Mouse (Mus musculus): ENCODE measurements at regions not wholly inside any gene's neighbourhood (a gene's known extent, or its start where the extent isn't known, plus 50 kb on each side); places are given as distances from the start of the nearest gene placed in this dataset.
A peak's percentile ranks its signal among the peaks of the same experiment; 100 is the strongest.

- Histone ChIP-seq H3K27ac (replicated peaks; ENCODE audit: low read depth, low read length) (no peak overlapping the region; the same call in 1 of the 2 replicates), H3K4me2 (replicated peaks; ENCODE audit: low read depth, low read length, severe bottlenecking) (no peak overlapping the region), H3K36me3 (ENCODE audit: control insufficient read depth, insufficient read depth, low read length) (no peaks in the 10 kb centered on the region), H3K4me1 (ENCODE audit: control insufficient read depth, insufficient read depth, low read length) (peaks cover 39% of the 10 kb centered on the region), H3K9me3 (ENCODE audit: control insufficient read depth, low read length) (no peaks in the 10 kb centered on the region), H3K4me3 (replicated peaks; ENCODE audit: low read length) (no peak overlapping the region), H3K9ac (ENCODE audit: low read depth, low read length, severe bottlenecking) (no peak overlapping the region), H3K27me3 (ENCODE audit: control insufficient read depth, insufficient read depth, low read length) (no peaks in the 10 kb centered on the region)
- DNase-seq (ENCODE audit: low spot score) = no peak
- ATAC-seq (ENCODE audit: low FRiP score, low read depth) = no peak
- 71% methylated on average over 7 of the region's 7 CpGs for WGBS
- no peak for TF ChIP-seq POLR2A (IDR thresholded peaks at IDR 0.05; ENCODE audit: borderline replicate concordance, extremely low read depth, insufficient read depth, insufficient read length)
Measured at GRCm38 (mm10) chr1:120758172-120758571, 156.0 kb downstream of the En1 start.

- DNase-seq (ENCODE audit: low spot score) (no peak), ATAC-seq (ENCODE audit: low FRiP score, low read depth) (no peak)
- H3K9ac ChIP-seq (ENCODE audit: low read depth, low read length, severe bottlenecking) = no peak overlapping the region
- H3K27ac ChIP-seq (replicated peaks; ENCODE audit: low read depth, low read length) = no peak overlapping the region
- WGBS = 66% methylated on average over 5 of the region's 5 CpGs
- no peak overlapping the region for H3K4me3 ChIP-seq (replicated peaks; ENCODE audit: low read length)
- no peak for TF ChIP-seq POLR2A (IDR thresholded peaks at IDR 0.05; ENCODE audit: borderline replicate concordance, extremely low read depth, insufficient read depth, insufficient read length)
- H3K36me3 ChIP-seq (ENCODE audit: control insufficient read depth, insufficient read depth, low read length) = no peaks in the 10 kb centered on the region
- H3K4me1 ChIP-seq (ENCODE audit: control insufficient read depth, insufficient read depth, low read length) = peaks cover 37% of the 10 kb centered on the region
- no peak overlapping the region for H3K4me2 ChIP-seq (replicated peaks; ENCODE audit: low read depth, low read length, severe bottlenecking)
- H3K27me3 ChIP-seq (ENCODE audit: control insufficient read depth, insufficient read depth, low read length) = no peaks in the 10 kb centered on the region
- no peaks in the 10 kb centered on the region for H3K9me3 ChIP-seq (ENCODE audit: control insufficient read depth, low read length)
Measured at GRCm38 (mm10) chr1:120758762-120759161, 156.5 kb downstream of the En1 start.

- no peak overlapping the region for H3K4me2 ChIP-seq (replicated peaks; ENCODE audit: low read depth, low read length, severe bottlenecking)
- no peaks in the 10 kb centered on the region for H3K36me3 ChIP-seq (ENCODE audit: control insufficient read depth, insufficient read depth, low read length)
- no peaks in the 10 kb centered on the region for H3K9me3 ChIP-seq (ENCODE audit: control insufficient read depth, low read length)
- no peak overlapping the region for H3K4me3 ChIP-seq (replicated peaks; ENCODE audit: low read length)
- TF ChIP-seq POLR2A (IDR thresholded peaks at IDR 0.05; ENCODE audit: borderline replicate concordance, extremely low read depth, insufficient read depth, insufficient read length) = no peak
- DNase-seq (ENCODE audit: low spot score) (no peak), ATAC-seq (ENCODE audit: low FRiP score, low read depth) (no peak)
- no peaks in the 10 kb centered on the region for H3K27me3 ChIP-seq (ENCODE audit: control insufficient read depth, insufficient read depth, low read length)
- peaks cover 32% of the 10 kb centered on the region for H3K4me1 ChIP-seq (ENCODE audit: control insufficient read depth, insufficient read depth, low read length)
- WGBS = 78% methylated on average over 3 of the region's 3 CpGs
- H3K27ac ChIP-seq (replicated peaks; ENCODE audit: low read depth, low read length) = no peak overlapping the region
- no peak overlapping the region for H3K9ac ChIP-seq (ENCODE audit: low read depth, low read length, severe bottlenecking)
Measured at GRCm38 (mm10) chr1:120759380-120759779, 157.2 kb downstream of the En1 start.

- no peak overlapping the region for H3K4me3 ChIP-seq (replicated peaks; ENCODE audit: low read length)
- no peak for DNase-seq (ENCODE audit: low spot score)
- 27% methylated on average over 9 of the region's 9 CpGs for WGBS
- H3K27me3 ChIP-seq (ENCODE audit: control insufficient read depth, insufficient read depth, low read length) = no peaks in the 10 kb centered on the region
- H3K9ac ChIP-seq (ENCODE audit: low read depth, low read length, severe bottlenecking) = no peak overlapping the region
- TF ChIP-seq POLR2A (IDR thresholded peaks at IDR 0.05; ENCODE audit: borderline replicate concordance, extremely low read depth, insufficient read depth, insufficient read length) = no peak
- H3K9me3 ChIP-seq (ENCODE audit: control insufficient read depth, low read length) = no peaks in the 10 kb centered on the region
- no peak overlapping the region for H3K27ac ChIP-seq (replicated peaks; ENCODE audit: low read depth, low read length)
- 0 out of 2 replicates have a peak, but pooled peaks have one; percentile 28 for ATAC-seq (ENCODE audit: low FRiP score, low read depth)
- no peaks in the 10 kb centered on the region for H3K36me3 ChIP-seq (ENCODE audit: control insufficient read depth, insufficient read depth, low read length)
- no peak overlapping the region for H3K4me2 ChIP-seq (replicated peaks; ENCODE audit: low read depth, low read length, severe bottlenecking)
- H3K4me1 ChIP-seq (ENCODE audit: control insufficient read depth, insufficient read depth, low read length) = peaks cover 29% of the 10 kb centered on the region
Measured at GRCm38 (mm10) chr1:120761364-120761763, 159.1 kb downstream of the En1 start.

- peaks cover 24% of the 10 kb centered on the region for H3K4me1 ChIP-seq (ENCODE audit: control insufficient read depth, insufficient read depth, low read length)
- 88% methylated on average over 2 of the region's 2 CpGs for WGBS
- ATAC-seq (ENCODE audit: low FRiP score, low read depth) = no peak
- H3K9me3 ChIP-seq (ENCODE audit: control insufficient read depth, low read length) = no peaks in the 10 kb centered on the region
- no peak overlapping the region for H3K9ac ChIP-seq (ENCODE audit: low read depth, low read length, severe bottlenecking)
- H3K4me2 ChIP-seq (replicated peaks; ENCODE audit: low read depth, low read length, severe bottlenecking) = no peak overlapping the region
- no peak for DNase-seq (ENCODE audit: low spot score)
- H3K36me3 ChIP-seq (ENCODE audit: control insufficient read depth, insufficient read depth, low read length) = no peaks in the 10 kb centered on the region
- TF ChIP-seq POLR2A (IDR thresholded peaks at IDR 0.05; ENCODE audit: borderline replicate concordance, extremely low read depth, insufficient read depth, insufficient read length) = no peak
- no peak overlapping the region for H3K4me3 ChIP-seq (replicated peaks; ENCODE audit: low read length)
- H3K27me3 ChIP-seq (ENCODE audit: control insufficient read depth, insufficient read depth, low read length) = no peaks in the 10 kb centered on the region
- no peak overlapping the region for H3K27ac ChIP-seq (replicated peaks; ENCODE audit: low read depth, low read length)
Measured at GRCm38 (mm10) chr1:120762498-120762897, 160.3 kb downstream of the En1 start.
